Mouse (Mus musculus): ENCODE results near the gene Ucp3. TPM values are rescaled to one million over a fixed set of nuclear protein-coding genes. Genes with fewer than 3 reads are reported as not detected.

Gene Ucp3
- not detected in 2 replicates for polyA plus RNA-seq (2016; fragmentation: Nextera tagmentation; extraction: Ambion mirVana)

DNA sequence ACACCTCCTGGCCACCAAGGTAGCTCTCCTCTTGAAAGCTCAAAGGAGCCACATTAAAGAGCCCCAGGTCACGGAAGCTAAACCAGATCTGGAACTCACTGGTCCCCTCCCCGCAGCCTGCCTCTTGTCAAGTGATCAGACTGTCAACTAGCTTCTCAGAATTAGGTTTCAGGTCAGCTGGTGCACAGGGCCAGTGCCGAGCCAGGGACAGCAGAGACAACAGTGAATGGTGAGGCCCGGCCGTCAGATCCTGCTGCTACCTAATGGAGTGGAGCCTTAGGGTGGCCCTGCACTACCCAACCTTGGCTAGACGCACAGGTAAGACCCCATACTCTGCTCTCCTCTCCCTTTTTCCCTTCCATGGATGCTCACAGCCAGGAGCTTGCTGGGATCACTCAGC, at the start of gene Ucp3:
Ucp3 (plus strand) TSS at position 214 of the 400 bp plus-strand sequence.
- Histone ChIP-seq H3K9me3 (replicated peaks) (no peaks in the 10 kb centered on the region), H3K36me3 (peaks cover 32% of the 10 kb centered on the region), H3K27me3 (ENCODE audit: low read depth, poor library complexity, severe bottlenecking) (no peaks in the 10 kb centered on the region), H3K4me1 (no peaks in the 10 kb centered on the region), H3K4me3 (no peak within 1 kb of the TSS), H3K27ac (no peak within 1 kb of the TSS)
- no peak for DNase-seq (ENCODE audit: low spot score)
- 83% methylated on average over 6 of the region's 6 CpGs for WGBS

DNA sequence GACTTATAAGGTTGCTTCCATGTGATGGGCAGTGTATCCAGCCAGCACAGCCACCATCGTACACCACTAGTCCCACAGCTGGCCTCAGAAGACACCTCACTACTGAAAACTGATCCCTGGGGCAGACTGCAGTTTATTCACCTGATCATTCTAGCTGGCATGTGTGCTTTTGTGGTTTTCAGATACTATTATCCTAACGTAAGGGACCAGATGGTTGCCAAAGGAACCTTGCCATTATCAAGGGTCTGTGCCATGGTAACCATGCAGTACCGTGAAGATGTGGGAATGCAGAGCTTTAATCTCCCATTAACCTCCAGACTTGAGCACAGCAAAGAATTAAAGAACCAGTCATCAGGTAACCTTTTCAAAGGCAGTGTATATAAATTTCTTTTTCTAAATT, 47.0 kb upstream of the Ucp3 start:
- peaks cover 99% of the 10 kb centered on the region for H3K36me3 ChIP-seq
- no peak overlapping the region for H3K4me3 ChIP-seq
- no peak for DNase-seq (ENCODE audit: low spot score)
- no peaks in the 10 kb centered on the region for H3K4me1 ChIP-seq
- H3K27me3 ChIP-seq (ENCODE audit: low read depth, poor library complexity, severe bottlenecking): no peaks in the 10 kb centered on the region
- H3K27ac ChIP-seq: no peak overlapping the region
- 93% methylated on average over 3 of the region's 3 CpGs for WGBS
- no peaks in the 10 kb centered on the region for H3K9me3 ChIP-seq (replicated peaks)

DNA sequence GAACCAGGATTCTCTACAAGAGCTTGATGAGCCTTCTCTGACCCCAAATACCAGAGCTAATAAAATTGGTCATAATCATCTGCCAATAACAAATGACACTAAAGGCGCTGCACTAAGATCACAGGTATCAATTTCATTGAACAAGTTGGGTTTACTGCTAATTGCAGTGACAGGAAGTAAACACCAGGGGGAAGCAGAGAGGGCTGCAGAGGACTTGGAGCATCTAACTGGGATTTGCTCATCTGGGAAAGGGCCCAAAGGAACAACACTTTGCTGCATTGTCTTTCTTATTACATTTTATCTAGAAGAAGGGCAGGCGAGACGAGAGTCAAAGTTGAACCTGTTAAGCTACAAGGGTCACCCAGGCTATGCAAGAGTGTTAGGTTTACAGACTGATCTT, 43.7 kb upstream of the Ucp3 start:
- Histone ChIP-seq H3K4me1 (no peaks in the 10 kb centered on the region), H3K4me3 (no peak overlapping the region), H3K27me3 (ENCODE audit: low read depth, poor library complexity, severe bottlenecking) (no peaks in the 10 kb centered on the region), H3K27ac (no peak overlapping the region), H3K9me3 (replicated peaks) (no peaks in the 10 kb centered on the region), H3K36me3 (peaks cover 99% of the 10 kb centered on the region)
- DNase-seq (ENCODE audit: low spot score): peak; percentile 39
- 75% methylated on average over 3 of the region's 3 CpGs for WGBS

DNA sequence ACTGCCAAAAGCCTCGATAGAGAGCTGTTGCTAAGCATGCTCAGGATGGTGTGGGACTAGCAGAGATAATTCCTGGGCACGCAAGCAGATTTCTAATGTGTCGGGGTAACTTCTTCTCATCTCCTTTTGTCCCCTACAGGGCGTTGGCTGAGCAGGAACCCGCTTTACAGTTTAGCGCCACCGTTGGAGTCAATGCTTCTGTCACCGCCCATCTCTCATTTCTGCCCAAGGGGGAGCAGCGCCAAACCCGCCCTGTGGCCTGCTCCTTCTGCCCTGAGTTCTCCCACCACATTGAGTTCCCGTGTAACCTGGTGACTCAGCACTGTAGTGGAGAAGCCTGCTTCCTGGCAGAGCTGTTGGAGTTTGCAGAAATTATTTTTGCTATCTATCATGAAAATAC, 42.9 kb upstream of the Ucp3 start:
- Histone ChIP-seq H3K9me3 (replicated peaks) (no peaks in the 10 kb centered on the region), H3K36me3 (peaks cover 97% of the 10 kb centered on the region), H3K4me1 (no peaks in the 10 kb centered on the region), H3K27me3 (ENCODE audit: low read depth, poor library complexity, severe bottlenecking) (no peaks in the 10 kb centered on the region), H3K4me3 (no peak overlapping the region), H3K27ac (no peak overlapping the region)
- DNase-seq (ENCODE audit: low spot score): no peak
- 94% methylated on average over 11 of the region's 11 CpGs for WGBS

DNA sequence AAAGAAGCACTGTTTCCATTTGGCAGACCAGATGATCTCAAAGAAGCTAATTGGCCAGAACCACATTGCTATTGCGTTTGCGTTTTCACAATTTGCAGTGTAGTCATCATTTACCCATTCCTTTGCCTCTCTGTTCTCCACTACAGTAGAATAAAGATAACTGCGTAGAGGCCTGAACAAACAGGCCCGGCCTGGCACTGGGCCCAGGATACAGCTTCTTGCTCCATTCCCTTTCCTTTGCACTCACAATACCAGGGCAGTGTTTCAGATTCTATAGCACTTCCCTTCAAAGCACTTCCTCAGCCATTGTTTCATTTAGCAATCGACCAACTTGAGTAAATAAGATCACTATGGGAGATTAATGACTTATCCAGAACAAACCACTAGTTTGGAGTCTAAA, 41.7 kb upstream of the Ucp3 start:
- H3K4me3 ChIP-seq: no peak overlapping the region
- DNase-seq (ENCODE audit: low spot score): no peak
- H3K9me3 ChIP-seq (replicated peaks): no peaks in the 10 kb centered on the region
- no peak overlapping the region for H3K27ac ChIP-seq
- H3K36me3 ChIP-seq: peaks cover 97% of the 10 kb centered on the region
- WGBS: 95% methylated on average over 5 of the region's 5 CpGs
- H3K27me3 ChIP-seq (ENCODE audit: low read depth, poor library complexity, severe bottlenecking): no peaks in the 10 kb centered on the region
- no peaks in the 10 kb centered on the region for H3K4me1 ChIP-seq

DNA sequence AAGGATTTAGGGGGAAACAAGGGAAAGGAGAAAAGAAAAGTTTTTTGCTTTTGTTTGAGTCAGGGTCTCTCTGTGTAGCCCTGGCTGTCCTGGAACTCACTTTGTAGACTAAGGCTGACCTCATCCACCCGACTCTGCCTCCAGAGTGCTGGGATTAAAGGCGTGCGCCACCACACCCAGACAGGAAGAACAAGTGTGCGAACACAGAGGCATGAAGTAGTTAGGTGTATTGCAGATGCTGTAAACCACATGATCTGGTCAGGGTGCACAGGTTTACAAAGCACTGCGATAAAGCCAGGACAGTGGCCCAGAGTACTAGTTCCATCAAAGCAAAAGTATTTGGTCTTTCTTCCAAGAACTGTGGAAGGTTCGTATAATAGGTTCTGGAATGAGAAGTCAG, 39.5 kb upstream of the Ucp3 start:
- Histone ChIP-seq H3K9me3 (replicated peaks) (no peaks in the 10 kb centered on the region), H3K27ac (no peak overlapping the region), H3K4me3 (no peak overlapping the region), H3K4me1 (no peaks in the 10 kb centered on the region), H3K27me3 (ENCODE audit: low read depth, poor library complexity, severe bottlenecking) (no peaks in the 10 kb centered on the region), H3K36me3 (peaks cover 96% of the 10 kb centered on the region)
- 95% methylated on average over 6 of the region's 6 CpGs for WGBS
- no peak for DNase-seq (ENCODE audit: low spot score)

DNA sequence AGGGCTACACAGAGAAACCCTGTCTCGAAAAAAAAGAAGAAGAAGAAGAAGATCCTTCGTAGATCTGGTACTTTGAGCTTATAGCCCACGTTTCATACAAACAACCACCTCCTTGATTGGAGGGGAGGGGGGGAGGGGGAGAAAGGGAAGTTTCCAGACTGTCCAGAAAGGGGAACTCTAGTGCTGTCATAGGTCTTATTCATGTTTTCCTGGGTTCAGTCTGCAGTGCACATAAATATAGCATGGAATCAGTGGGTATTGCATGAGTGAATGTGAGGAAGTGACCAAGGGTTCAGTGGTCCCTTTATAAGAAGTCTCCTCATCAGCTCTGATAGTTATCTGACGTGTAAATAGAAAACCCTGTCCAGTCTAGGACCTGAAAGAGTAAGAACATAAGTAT, 29.1 kb upstream of the Ucp3 start:
- H3K9me3 ChIP-seq (replicated peaks): no peaks in the 10 kb centered on the region
- H3K27me3 ChIP-seq (ENCODE audit: low read depth, poor library complexity, severe bottlenecking): no peaks in the 10 kb centered on the region
- H3K27ac ChIP-seq: no peak overlapping the region
- H3K4me3 ChIP-seq: no peak overlapping the region
- H3K36me3 ChIP-seq: peaks cover 94% of the 10 kb centered on the region
- DNase-seq (ENCODE audit: low spot score): no peak
- WGBS: 89% methylated on average over 4 of the region's 4 CpGs
- H3K4me1 ChIP-seq: no peaks in the 10 kb centered on the region

DNA sequence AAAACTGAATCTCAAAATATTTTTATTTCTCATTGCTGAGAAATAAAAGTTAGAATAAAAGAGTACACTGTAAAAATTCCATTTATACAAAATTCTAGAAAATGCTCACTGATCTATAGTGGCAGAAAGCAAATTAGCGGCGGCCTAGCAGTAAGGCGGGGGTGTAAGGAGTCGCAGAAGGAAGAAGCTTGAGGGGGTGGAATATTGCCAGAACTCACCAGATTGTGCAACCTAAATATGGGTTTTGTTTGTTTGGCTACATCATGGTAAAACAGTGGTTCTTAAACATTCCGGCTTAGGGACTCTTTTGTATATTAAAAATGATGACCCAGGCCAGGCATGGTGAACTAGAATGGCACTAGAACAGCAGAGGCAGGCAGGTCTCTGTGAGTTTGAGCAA, 26.5 kb upstream of the Ucp3 start:
- H3K36me3 ChIP-seq: peaks cover 97% of the 10 kb centered on the region
- no peak for DNase-seq (ENCODE audit: low spot score)
- WGBS: 98% methylated on average over 5 of the region's 5 CpGs
- no peaks in the 10 kb centered on the region for H3K27me3 ChIP-seq (ENCODE audit: low read depth, poor library complexity, severe bottlenecking)
- no peaks in the 10 kb centered on the region for H3K4me1 ChIP-seq
- H3K9me3 ChIP-seq (replicated peaks): no peaks in the 10 kb centered on the region
- H3K4me3 ChIP-seq: no peak overlapping the region
- H3K27ac ChIP-seq: no peak overlapping the region

DNA sequence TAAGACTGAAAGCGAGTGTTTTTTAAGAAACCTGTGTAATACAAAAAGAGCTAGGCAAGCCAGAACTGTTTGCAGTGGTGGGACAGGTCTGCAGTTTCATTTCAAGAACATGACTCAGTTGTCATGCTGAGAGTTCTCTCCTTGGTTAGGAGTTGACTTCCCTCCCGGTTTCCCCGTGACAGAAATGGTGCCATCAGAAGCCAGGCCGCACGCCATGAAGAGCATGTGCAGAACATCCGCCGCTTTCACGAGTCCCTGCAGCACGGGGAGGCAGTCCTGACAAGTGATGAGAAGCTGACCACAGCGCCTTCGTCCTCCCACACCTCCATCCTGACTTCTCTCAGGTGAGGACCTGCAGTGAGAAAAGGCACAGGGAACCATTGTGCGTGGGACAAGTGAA, 24.3 kb upstream of the Ucp3 start:
- H3K27ac ChIP-seq: no peak overlapping the region
- 96% methylated on average over 12 of the region's 12 CpGs for WGBS
- DNase-seq (ENCODE audit: low spot score): no peak
- no peaks in the 10 kb centered on the region for H3K27me3 ChIP-seq (ENCODE audit: low read depth, poor library complexity, severe bottlenecking)
- H3K36me3 ChIP-seq: peaks cover 97% of the 10 kb centered on the region
- H3K4me1 ChIP-seq: no peaks in the 10 kb centered on the region
- H3K4me3 ChIP-seq: no peak overlapping the region
- no peaks in the 10 kb centered on the region for H3K9me3 ChIP-seq (replicated peaks)

DNA sequence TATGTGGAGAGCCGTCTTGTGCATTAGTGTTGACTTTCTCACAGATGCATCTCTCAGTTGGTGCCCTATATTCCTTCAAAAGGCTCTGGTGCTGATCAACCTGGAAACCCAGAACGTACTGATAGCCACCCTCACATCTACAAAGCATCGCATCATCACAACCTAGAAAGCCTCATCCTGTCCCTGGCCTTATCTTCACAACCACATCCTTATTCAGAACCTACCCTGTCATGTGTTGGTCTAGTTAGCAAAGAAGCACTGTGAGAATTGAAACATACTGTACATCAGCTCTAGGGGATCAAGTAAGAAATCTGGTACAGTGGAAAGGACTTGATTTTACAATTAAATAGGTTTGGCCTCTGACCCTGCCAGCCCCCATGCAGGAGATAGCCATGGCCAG, 23.8 kb upstream of the Ucp3 start:
- Histone ChIP-seq H3K27ac (no peak overlapping the region), H3K27me3 (ENCODE audit: low read depth, poor library complexity, severe bottlenecking) (no peaks in the 10 kb centered on the region), H3K36me3 (peaks cover 97% of the 10 kb centered on the region), H3K4me3 (no peak overlapping the region), H3K9me3 (replicated peaks) (no peaks in the 10 kb centered on the region), H3K4me1 (no peaks in the 10 kb centered on the region)
- 97% methylated on average over 3 of the region's 3 CpGs for WGBS
- no peak for DNase-seq (ENCODE audit: low spot score)

DNA sequence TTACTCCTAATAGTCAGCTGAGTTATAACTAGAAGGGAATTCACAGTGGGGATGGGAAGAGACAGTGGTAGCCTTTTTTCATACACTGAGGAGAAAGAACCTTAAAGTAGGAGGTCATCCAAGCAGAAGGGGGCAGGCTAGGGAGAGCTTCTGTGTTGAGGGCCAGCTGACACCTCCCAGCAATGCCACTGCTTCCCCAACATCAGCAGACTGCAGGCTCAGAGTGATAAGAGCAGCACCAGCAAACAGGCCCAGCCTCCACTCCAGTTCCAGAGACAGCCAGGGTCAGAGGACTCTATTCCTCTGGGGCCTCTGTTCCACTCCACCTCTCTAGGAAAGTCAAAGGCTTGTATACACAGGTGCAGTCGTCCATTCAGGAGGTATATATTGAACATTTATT, 14.6 kb upstream of the Ucp3 start:
- Histone ChIP-seq H3K36me3 (peaks cover 95% of the 10 kb centered on the region), H3K9me3 (replicated peaks) (no peaks in the 10 kb centered on the region), H3K4me1 (no peaks in the 10 kb centered on the region), H3K4me3 (no peak overlapping the region), H3K27me3 (ENCODE audit: low read depth, poor library complexity, severe bottlenecking) (no peaks in the 10 kb centered on the region), H3K27ac (no peak overlapping the region)
- DNase-seq (ENCODE audit: low spot score): no peak
- WGBS: 95% methylated on average over 1 of the region's 1 CpGs

DNA sequence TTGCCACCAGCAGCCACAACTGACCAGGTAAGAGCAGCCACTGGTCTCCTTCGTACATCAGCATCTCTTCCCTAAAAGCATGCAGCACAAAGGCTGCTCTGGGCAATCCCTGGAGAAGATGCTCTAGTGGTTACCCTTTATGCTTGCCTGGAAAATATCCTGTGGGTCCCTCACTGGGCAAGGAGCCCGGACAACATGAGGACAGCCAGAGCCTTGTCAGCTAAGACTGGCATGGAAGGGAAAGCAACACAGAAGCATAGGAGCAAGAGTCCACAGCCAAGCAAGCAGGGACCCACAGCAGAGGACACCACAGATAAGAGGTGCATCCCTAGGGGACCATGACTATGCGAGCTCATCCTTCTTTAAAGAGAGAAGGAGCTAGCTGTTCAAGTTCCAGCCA, 12.9 kb upstream of the Ucp3 start:
- no peak for DNase-seq (ENCODE audit: low spot score)
- Histone ChIP-seq H3K27me3 (ENCODE audit: low read depth, poor library complexity, severe bottlenecking) (no peaks in the 10 kb centered on the region), H3K9me3 (replicated peaks) (no peaks in the 10 kb centered on the region), H3K27ac (no peak overlapping the region), H3K4me1 (no peaks in the 10 kb centered on the region), H3K4me3 (no peak overlapping the region), H3K36me3 (peaks cover 95% of the 10 kb centered on the region)
- 90% methylated on average over 3 of the region's 3 CpGs for WGBS

DNA sequence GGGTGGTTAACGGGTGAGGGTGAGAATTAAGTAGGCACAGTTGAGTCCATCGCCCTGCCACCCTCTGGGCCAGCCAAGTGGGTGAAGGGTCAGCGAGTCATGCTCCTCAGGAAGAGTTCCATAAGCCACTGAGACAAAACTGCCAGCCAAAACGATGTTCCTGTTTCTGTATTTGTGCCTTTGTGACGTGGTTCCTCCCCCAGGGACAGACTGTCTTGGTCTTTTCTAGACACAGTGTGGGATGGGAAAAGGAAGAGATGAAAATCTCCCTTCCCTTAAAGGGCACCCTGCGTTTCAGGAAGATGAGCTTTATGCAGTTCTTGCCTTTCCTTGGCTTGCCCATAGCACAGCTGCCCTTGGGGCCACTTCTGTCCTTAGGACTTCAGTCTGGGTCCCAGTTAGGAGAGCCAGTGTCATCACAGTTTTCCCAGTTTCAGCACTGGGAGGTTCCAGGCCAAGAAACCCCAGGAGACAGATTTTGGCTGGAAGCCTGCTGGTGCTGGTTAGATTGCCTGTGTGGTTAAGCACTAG, 11.1 kb upstream of the Ucp3 start:
- no peak overlapping the region for H3K27ac ChIP-seq
- H3K9me3 ChIP-seq (replicated peaks): no peaks in the 10 kb centered on the region
- H3K27me3 ChIP-seq (ENCODE audit: low read depth, poor library complexity, severe bottlenecking): no peaks in the 10 kb centered on the region
- 88% methylated on average over 6 of the region's 6 CpGs for WGBS
- no peak overlapping the region for H3K4me3 ChIP-seq
- DNase-seq (ENCODE audit: low spot score): no peak
- H3K36me3 ChIP-seq: peaks cover 94% of the 10 kb centered on the region
- peaks cover 4% of the 10 kb centered on the region; the same call in 1 of the 2 replicates for H3K4me1 ChIP-seq

DNA sequence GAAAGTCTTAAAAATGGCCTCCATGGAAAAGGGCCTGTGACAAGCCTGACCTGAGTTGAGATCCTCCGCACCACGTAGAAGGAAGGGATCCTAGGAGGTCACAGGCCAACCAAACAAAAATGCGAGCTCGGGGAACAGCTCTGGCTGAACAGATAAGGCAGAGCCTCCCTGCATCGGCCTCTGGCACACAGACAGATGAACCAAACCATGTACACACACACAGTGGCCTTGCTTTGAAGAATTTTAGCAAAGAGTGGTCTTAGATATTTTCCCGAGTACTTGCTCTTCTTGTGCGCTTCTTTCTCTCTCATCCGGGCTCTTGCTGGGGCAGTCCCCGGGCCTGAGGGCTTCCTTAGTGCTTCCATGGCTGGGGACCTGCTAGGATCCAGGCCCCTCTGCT, 9.6 kb upstream of the Ucp3 start:
- Histone ChIP-seq H3K36me3 (peaks cover 94% of the 10 kb centered on the region), H3K4me3 (no peak overlapping the region), H3K4me1 (peaks cover 4% of the 10 kb centered on the region; the same call in 1 of the 2 replicates), H3K9me3 (replicated peaks) (no peaks in the 10 kb centered on the region), H3K27ac (no peak overlapping the region), H3K27me3 (ENCODE audit: low read depth, poor library complexity, severe bottlenecking) (no peaks in the 10 kb centered on the region)
- 81% methylated on average over 9 of the region's 9 CpGs for WGBS
- DNase-seq (ENCODE audit: low spot score): no peak
